Mouse (Mus musculus) embryo, embryonic 10.5 days (tissue): ENCODE measurements around the gene Mob1a.

Source experiments
- DNase-seq: peaks from one replicate; pipeline ENCODE4 v3.0.0-alpha.2; 2015; ENCODE audit warnings: low spot score

The Mob1a gene

DNA sequence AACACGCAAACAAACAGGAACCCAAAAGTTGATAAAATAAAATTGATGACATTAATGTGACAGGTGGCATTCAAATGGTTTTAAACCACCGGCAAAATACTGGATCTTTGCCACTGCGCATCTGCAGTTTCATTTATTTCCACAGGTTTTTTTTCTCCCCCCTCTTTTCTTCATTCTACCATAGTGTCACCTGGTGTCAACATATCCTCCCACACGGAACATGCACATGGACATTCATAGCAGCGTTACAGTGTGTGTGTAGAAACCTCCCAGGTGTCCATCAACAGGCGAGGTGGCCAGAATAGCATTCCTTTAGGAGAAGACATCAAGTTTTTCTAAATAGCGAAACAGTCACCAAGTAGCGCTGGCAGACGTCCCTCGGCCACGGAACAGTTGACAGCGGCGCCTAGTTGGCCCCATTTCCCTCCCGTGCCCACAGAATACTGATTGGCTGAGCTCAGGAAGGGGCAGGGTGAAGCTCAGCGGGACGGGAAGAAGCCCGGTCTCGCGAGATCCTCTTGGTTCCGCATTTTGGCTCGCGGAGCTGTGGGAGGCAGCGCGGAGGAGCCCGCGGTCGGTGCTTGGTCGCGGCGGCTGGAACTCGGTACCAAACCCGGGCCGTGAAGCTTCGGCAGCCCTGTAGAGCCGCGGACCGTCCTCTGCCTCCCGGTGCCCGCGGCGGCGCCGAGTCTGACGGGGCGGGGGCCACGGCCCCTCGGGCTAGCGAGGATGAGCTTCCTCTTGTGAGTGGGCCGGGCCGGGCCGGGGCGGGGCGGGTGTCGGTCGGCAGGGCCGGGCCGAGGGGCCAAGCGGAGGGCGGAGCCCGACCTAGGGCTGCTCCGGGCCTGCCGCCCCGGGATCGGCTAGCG, at the start of gene Mob1a, which contains the start of gene Mthfd2:
Gene Mob1a, plus strand, starts transcription at position 492 of the 869 bp plus-strand sequence.
Gene Mthfd2, minus strand, starts transcription at position 384 of the 869 bp plus-strand sequence.
- DNase-seq, result peak; percentile 98

DNA sequence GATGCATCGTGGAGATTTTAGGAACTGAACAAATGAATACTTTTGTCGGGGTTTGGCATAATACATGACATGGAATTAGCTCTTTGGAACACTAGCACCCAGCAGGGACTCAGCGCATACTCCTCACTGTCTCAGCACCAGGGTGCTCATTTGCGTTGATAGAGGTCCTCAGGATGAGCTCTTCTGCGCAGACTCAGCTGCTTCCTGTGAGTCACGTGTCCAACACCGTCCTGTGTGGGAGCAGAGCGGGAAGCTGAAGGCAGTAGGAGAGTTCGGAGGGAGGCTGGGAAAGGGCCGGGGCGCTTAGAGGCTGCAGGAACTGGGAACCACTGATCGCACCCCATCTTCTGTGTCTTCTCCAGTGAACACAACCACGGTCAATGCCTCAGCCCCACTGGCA, 48.7 kb upstream of the Mob1a start:
- no peak for DNase-seq

DNA sequence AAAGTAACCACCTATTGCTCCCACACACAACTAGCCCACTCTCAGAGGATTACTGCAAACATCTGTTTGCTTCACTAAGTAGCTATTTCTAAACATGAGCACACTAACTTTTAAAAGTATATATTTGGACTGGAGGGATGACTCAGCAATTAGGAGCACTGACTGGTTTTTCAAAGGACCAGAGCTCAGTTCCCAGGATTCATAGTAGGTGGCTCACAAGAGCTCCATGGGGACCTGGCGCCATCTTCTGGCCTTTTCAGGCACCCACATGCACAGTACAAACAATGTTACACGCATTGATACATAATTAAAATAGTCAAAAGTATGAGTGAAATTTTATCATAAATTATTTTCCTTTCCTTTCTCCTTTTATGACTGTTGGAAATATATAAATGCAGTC, 46.9 kb upstream of the Mob1a start:
- DNase-seq, result peak; percentile 57

DNA sequence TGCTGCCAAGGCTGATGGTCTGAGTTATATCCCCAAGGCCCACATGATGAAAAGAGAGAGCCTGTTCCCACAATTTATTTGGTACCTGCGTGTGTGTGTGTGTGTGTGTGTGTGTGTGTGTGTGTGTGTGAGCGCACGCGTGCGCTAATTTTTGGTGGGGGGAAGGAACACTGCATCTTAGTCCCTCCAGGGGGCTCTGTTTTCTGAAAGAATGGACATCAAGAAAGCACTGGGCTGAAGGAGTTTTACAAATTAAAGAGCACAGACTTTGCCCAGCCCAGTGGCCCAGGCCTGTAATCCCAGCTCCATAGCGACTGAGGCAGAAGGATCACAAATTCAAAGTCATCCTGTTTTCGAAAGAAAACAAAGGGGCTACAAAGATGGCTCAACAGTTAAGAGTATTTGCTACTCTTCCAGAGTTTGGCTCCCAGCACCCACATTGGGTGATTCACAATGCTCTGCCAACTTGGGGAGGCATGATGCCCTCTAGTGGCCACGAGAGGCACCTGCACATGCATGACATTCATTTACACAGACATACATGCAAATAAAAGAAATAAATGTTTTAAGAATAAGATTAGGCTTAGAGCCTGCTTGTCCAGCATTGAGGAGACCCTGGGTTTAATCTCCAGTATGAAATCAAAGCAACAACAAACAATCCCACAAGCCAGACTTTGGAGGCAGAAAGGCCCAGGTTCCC, 45.4 kb upstream of the Mob1a start:
- peak; percentile 29 for DNase-seq

DNA sequence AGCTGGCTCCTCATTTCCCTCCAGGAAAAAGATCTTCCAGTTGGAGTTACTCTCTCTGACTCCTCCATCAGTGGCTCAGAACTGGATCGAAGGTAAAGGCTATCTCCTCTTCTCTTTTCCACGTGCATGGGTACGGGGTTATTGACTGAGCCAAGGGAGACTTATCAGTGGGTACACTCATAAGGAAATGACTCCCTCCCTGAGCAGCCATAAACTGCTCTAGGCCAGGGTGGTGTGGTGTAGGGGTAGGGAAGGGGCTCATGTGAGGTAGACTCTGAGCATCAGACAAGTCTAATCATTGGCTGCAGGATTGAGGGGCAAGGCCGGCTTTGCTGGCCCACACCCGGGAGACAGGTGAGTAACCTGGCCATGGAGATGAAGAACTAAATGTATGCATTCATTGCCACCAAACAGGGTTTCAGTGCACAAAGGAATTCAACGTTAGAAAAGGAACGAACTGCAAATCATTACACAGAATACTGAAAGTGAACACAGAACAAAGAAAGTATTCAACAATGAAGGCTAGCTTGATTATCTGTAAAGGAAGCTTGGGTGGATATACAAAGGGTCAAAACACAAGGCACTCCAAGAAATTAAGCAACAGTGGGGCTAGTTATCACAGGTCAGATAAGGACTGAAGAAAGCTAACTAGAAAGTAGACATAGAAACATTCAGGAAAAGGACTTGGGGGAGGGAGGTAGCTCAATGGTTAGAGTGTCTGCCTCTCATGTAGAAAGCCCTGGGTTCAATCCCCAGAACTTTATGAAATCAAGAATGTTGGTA, 25.2 kb upstream of the Mob1a start:
- DNase-seq, result no peak

DNA sequence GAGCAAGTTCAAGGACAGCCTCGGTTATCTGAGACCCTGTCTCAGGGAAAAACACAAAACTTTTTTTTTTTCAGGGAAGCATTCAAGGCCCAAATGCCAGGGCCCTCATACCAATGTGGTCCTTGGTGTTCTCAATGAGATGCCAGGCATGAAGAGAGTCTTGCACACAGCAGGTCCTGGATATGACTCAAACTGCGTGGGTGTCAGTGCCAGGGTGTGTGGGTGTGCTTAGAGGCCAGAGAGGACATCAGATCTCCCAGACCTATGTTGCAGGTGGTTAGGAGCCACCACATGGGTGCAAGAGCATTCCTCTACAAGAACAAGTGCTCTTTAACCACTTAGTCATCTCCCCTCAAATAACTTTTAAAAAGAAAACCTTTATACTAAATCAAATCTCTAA, 24.5 kb upstream of the Mob1a start:
- no peak for DNase-seq

DNA sequence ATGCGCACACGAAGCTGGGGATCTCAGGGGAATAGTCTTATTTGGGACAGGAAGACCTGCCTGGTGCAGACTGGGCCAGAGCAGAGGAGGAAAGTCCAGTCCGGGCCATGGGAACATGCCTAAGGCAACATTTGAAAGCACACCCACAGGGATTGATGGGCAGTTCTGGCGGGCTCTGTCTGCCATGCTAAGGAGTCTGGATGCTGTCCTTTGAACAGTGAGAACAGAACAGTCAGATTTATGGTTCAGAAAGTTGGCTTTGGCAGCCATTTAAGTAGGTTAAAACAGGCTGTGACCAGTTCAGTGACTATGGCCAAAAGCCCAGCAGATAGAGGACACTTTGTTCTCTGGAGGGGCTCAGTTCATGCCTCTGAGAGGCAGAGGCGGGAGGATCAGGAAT, 23.6 kb upstream of the Mob1a start:
- DNase-seq, result no peak

DNA sequence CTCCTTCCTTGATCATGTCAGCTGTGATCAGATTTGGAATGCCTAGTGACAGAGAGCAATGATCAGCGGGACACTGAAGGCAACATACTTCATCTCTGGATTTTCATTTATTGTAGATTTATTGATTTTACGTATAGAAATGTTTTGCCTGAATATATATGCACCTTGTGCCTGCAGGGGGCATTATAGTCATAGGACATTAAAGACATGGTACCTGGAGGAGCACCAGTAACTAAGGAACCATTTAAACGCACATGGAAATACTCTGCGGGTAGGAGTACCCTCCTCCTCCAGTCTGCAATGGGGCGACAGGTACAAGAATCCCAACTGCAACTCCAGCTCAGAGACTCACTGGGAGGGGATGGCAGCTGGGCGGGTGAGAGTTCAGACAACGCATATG, 16.8 kb upstream of the Mob1a start:
- DNase-seq, result no peak

DNA sequence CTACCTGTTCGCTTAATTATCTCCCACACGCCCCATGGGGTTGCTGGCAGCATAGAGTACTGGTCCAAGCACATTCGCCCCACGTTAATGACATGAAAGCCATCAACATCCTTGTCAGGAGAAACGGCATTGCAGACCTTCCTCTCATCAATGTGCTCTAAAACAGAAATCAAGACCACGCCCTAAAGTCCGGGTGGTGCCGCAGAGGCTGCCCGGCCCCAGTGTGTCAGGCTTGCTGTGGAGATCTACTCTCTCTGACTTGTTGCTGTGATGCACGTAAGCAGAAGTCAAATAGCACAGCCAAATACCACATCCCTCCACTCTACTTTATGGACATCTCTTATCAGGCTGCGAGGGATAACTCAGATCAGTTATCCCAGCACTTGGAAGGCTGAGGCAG, 14.6 kb upstream of the Mob1a start:
- no peak for DNase-seq

DNA sequence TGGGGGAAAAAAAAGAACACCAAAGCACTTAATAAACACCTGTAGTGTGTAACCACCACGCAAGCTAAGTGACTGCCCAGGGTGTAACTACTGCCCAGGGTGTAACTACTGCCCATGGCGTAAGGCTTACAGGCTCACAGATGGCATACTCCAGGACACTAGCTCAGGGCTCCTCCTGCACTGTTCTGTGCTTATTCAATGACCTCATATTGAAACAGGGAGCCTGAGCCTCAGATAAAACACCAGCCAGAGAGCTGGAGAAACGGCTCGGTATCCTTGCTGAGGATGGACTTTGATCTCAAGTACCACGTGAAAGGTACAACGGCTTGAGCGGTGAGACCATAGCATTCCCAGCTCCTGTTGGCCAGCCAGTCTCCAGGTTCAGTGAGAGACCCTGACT, 13.8 kb upstream of the Mob1a start:
- DNase-seq, result no peak

DNA sequence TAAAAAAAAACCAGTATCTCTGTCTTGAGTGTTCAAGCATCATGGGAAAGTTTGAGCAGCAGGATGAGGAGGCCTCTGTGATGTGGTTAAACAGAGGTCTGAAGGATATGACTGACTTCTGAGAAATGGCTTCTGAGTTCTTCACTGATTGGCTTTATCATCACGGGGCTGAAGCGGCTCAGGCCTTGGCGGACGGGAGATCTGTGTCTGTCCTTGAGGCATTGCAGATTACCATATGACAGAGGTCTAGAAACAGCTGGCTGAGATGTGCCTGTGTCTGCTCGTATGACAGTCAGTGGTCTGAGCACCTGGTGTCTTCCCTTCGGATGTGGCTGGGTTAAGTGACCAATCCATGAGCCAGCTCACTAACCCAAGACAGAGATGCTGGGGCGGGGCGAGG, 13.3 kb upstream of the Mob1a start:
- no peak for DNase-seq

DNA sequence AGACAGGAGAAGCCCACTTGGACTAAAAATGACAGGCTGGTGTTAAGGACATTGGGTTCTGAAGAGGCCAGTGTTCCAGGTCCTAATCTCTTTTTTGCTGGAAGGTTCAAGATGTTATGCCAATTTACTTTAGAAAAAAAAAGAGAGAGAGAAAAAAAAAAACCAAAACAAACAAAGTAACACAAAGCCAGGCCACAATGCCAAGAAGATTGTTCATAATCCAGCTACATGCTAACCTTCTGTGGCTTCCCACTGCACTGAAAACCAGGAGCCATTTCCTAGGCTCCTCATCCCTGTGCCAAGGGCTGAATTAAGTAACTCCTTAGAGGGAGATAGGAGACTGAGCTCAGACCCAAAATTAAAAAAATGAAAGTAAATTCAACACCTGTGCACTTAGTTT, 10.5 kb upstream of the Mob1a start:
- no peak for DNase-seq

DNA sequence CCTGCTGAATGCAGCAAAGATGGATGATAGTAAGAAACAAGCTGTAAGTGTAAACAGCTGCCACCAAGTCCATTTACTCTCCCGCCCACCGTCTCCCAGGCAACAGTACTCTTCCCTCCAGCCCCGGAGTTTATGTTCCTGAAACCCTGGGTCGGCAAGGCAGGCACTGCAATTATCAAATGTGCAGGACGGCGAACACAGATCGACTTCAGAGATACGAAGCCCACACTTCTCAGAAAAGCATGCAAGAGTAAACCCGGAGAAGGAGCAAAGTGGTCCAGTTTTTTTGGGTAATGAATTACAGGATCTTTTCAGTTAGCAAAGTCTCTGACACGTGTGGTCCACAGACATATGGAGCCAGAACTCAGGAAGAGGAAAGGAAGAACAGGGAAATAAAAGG, 9.8 kb upstream of the Mob1a start:
- DNase-seq, result peak; percentile 82

DNA sequence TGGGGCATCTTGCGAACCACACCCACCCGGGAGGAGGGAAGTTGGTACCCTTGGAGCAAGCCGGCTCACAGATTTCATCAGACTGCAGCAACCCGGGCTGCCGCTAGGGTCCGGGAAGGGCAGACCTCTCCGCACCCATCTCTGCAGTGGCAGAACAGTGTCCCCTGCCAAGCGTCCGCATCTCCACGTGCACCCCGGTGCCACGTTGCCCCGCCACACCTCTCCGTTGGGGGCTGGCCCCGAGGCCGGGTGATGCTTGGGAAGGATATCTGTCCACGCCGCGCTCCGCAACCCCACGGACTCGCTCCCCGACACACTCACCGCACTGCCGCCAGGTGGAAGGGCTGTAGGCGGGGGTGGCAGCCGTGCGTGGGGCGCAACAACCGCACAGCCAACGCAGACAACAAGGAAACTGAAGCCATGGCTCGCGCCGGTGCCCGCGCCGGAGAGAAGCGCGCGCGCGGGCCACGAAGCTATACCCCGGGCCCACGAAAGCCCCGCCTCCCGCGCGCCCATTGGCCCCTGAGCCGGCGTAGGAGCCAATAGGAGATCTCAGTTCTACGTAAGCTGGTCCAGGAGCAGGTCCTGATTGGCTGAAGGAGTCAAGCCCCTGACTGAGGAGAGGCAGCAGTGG, 8.6 kb upstream of the Mob1a start:
- DNase-seq, result peak; percentile 95

DNA sequence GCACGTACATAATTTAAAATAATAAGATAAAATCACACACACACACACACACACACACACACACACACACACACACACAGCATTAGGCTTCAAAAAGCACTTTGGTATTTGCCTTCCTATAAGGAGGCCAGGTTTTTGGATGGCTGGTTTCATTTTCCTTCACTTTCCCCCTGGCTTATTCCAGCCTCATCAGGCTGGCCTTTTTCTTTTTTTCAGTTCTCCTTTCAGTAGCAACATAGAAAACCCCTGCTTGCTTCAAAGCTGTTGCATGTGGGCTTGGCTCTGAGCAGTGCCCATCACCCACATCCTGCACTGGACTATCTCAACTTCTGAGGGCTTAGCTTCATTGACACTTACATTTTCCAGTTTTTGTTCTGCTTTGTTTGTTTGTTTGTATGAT, 3.9 kb upstream of the Mob1a start:
- DNase-seq, result no peak

DNA sequence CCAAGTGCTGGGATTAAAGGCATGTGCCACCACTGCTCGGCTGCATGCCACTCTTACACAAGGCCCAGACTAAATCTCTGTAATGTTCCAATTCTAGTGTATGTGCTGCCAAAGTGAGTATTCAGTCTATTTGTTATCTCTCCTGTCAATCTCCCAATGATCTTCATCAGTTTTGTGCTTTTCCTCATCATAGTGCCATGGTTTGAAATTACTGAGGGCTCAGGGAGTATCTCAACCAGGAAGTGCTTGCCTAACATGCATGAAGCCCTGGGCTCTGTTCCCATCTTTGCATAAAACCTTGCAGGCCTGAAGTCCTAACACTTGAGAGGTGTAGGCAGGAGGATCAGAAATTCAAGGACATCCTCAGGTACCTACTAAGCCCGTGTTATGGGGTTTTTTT, 3.0 kb upstream of the Mob1a start:
- no peak for DNase-seq

DNA sequence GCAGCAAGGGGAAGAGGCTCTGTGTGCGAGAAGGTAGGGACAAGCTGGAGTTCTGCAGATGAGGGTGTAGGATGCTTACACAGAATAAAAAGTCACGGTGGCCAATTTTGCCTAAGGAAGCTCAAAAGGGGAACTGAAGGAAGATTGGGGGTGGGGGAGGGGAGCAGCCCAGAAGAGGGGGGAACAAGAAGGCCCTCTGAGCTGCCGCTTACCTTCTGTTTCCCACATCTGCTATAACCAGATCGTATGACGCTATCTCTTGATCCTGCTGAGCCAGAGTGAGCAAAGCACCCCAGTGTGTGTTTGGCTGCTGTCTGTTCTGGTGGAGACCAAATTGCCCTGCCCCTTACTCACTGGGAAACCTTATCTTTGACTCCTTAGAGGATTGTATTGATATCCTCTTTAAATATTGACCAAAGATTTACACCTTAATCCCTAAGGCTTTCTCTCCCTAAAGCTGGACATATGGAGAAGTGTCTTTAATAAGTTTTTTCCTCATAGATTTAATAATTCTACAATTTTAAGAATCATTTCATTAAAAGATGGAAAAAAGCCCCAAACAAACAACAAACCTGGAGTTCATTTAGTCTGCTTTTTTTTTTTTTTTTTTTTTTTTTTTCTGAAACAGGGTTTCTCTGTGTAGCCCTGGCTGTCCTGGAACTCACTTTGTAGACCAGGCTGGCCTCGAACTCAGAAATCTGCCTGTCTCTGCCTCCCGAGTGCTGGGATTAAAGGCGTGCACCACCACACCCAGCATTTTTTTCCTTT, 2.0 kb upstream of the Mob1a start:
- DNase-seq, result no peak

DNA sequence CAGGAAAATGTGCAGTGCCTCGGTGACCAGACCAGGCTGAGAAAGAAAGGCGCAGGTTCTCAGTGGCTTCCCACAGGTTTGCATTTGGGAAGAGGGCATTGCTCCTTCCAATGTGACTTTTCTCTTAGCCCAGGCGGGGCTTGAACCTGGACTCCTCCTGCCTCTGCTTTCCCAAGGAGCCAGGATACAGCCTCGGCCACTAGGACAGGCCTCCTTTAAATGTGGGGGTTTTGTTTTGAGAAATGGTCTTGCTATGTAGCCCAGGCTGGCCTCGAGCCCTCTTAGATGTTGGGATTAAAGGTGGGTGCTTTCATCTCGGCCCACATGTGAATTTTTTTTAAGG, 549 bp downstream of the Mob1a start:
- DNase-seq, result no peak

DNA sequence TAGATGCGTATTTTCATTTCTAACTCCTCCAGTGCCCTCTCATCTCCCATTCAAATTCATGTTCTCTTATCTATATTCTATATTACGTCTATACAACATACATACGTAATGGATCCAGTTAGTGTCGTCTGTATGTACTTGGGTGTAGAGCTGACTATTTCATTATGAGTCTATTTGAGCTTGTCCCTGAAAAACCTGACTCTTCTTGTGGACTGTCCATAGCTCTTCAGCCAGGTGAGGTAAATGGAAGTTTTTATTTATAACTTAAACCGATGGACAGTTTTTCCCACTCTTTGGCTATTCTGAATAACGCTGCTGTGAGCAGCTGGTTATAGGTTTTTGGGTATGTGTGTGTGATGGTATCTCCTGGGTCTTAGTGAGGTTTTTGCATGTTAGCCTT, 945 bp downstream of the Mob1a start:
- DNase-seq, result no peak

DNA sequence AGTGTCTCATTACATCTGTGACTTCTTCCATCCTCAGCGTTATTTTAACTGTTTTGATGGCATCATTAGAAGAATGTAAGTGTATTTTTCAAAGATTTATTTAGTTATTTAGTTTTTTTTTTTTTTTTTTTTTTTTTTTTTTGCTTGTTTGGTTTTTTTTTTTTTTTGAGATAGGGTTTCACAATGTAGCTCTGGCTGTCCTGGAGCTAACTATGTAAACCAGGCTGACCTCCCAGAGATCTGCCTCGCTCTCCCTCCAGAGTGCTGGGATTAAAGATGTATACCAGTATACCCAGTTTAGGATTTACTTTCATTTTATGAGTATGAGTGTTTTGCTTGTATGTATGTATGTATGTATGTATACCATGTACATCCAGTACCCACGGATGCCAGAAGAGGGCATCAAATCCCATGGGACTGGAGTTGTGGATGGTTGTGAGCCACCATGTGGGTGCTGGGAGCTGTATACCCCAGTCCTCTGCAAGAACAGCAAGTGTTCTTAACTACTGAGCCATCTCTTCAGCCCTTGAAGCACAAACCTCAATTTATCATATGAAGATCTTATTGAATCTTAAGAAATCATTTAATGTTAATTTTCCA, 1.9 kb downstream of the Mob1a start:
- DNase-seq, result no peak

DNA sequence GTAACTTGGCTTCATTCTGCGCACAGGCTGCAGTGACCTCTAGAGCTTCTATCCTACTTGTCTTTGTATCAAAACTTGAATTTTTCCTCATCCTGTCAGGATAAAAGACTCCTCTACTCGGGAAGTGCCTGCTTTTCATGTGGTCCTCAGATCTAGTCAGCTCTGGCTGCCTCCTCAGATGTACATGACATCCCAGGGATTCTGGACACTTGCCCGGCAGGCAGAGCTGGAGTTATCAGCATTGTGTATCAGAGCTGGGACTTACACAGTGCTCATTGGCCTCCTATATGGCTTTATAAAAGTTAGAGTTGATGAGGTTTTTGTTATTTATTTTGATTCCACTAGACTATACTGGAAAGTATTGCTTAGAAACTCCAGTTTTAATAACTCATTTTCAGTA, 15.6 kb downstream of the Mob1a start:
- DNase-seq, result no peak
